Mouse (Mus musculus) ovary, postnatal 36 days (tissue): ENCODE measurements around the gene Haus6.

ENCODE experiments used
- DNase-seq: peaks from one replicate; pipeline ENCODE4 v3.0.0; 2022; ENCODE audit warnings: low spot score, mixed read lengths

The Haus6 gene

DNA sequence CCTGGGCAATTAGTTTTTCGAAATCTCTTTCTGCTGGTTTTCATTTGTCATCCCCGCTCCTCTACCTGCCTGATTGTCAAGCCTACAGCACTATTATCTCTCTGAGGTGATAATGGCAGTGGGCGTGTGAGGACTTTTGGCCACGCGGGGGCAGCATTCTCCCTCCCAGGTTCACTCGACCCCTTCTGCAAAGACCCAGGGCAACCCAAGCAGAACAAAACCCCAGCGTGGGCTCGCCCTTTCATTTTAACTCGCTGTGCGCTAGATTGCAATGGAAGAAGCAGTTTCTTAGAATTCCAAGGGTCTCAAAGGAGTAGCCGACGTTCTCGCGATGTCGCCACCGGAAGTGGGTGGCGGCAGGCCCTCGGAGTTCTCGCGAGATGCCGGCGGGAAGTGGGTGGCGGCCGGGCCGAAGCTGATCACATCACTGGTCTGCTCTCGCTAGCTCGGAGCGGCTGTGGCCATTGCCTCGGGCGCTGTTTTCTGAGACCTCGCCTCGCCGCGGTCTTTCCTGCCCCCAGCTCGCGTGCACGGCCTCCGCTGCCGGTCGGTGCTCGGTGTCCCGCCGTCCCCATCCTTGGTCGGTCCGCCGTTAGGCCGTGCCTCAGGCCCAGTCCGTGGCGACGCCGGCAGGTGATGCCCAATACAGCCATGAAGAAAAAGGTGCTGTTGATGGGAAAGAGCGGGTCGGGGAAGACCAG, 36.4 kb downstream of the Haus6 start, which contains the start of gene Rraga:
Gene Rraga, plus strand, starts transcription at position 386 of the 701 bp plus-strand sequence.
- DNase-seq = peak; percentile 96

DNA sequence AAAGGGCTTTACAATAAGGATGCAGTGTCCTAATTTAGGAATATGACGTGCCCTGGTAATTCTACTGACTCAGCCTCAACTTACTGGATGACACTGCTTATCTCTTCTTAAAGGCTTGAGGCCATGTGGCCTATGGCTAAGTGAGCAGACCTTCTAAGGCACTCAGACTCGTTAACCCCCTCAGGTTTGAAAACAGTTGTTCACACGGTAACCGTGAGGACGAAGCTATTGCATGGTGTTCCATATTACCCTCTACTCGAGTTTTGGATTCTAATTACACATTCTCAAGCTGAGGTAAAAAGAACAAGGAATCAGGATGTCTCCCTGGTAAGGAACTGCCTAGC, 36.9 kb downstream of the Haus6 start:
- no peak for DNase-seq

DNA sequence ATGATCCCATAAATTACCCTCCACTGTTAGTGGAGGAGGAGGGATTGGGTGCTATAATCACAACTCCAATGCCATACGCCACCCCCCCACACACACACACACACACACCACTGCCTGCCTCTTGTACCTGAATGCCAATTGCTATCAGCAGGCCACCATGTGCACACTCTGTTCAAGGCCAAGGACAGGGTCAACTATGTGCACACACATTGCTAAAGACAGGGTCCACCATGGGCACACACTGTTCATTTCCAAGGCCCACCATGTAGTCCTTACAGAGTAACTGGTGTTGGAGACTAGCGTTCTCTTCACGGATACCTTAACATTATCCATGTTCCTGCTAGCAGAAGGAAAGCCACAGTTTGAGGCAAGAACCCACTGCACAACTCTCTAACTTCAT, 50.8 kb downstream of the Haus6 start:
- DNase-seq = no peak

DNA sequence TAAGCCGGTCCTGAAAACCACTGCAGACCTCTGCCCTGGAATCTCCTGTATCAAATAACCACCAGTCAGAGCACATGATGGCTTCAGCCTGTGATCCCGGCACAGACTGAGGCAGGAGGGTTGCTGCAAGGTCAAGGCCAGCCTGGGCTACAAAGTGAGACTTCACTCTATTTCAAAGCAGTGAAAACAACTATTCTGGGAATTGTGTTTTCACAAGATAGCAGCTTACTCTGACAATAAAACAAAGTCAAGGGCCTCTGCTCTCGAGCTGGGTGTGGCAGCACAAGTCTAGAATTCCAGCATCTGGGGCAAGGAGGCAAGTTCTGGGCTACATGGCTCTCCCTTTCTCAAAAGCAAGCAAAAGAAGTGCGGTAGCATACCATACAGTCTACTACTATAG, 52.8 kb downstream of the Haus6 start:
- no peak for DNase-seq

DNA sequence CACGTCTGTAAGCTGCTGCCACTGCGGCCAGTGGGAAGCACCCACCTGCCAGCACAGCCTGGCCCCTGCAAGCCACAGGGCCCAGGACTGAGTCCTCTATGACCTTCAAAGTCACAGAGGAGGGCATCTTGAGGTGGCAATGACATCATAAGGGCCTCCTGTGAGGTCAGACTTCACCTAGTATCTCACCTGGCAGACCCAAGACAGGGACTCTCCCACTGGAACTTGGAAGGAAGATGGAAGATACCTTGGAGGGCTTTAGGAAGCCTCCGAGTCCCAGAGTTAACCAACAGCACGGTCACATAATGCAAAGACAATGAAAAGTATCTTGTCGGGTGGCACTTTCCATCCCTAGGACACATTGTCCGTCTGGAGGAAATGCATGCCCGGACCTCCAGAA, 53.6 kb downstream of the Haus6 start, which contains the start of gene Saxo1:
Gene Saxo1, minus strand, starts transcription at position 101 of the 400 bp plus-strand sequence.
- no peak for DNase-seq

DNA sequence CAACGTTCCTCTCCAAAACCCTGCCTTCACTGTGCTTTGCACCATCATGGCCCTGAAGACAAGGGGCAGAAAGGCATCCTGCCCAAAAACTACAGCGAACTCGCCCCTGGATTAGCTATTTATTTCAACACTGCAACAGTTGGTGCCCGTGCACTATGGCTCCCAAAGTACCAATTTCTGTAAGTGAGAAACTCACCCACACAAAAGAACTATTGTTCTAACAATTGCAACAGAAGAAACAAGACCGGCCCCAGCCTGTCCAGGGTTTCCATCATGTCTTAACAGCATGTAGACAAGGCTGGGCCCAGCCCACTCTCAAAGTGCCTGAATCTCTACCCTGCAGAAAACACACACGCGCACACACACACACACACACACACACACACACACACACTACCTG, 54.5 kb downstream of the Haus6 start:
- DNase-seq = no peak

DNA sequence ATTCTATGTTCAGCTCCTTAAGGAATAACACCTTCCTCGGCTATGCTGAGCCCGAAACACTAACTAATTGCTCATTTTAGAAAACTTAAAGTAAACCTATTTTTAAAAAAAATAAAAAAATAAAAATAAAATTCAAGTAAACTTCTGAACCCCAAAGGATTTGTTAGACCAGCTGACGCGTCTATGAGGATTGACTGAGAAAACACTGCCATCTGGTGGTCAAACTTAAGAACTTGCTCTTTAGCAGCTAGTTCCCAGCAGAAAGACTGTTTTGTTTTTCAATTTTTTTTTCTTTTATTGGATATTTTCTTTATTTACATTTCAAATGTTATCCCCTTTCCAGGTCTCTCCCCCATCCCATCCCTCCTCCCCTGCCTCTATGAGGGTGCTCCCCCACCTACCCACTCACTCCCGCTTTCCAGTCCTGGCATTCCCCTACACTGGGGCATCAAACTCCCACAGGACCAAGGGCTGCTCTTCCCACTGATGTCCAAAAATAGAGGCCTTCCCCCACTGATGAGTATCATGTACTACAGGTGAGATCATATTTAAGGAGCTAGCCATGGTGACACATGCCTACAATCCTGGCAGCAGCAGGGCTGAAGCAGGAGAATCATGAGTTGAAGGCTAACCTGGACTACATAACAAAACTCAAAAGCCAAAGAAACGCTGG, 56.7 kb downstream of the Haus6 start:
- DNase-seq = no peak

DNA sequence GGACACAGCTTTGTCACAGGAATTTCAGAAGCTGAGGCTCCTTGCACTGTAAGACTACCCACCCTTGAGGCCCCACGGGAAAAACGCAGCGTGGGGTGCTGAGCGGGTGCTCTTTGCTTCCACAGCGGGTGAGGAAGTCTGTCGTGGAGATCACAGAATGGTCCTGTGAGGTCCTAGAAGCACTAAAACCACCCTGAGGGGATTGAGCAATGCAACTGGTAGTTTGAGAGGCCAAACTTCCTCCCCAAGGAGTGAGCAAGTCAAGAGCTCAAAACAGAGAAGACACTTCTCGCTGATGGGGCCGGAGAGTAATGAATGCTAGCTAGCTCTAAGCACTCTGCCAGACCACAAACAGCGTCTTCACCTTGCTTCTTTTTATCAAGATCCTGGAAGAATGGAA, 63.5 kb downstream of the Haus6 start:
- DNase-seq = no peak

DNA sequence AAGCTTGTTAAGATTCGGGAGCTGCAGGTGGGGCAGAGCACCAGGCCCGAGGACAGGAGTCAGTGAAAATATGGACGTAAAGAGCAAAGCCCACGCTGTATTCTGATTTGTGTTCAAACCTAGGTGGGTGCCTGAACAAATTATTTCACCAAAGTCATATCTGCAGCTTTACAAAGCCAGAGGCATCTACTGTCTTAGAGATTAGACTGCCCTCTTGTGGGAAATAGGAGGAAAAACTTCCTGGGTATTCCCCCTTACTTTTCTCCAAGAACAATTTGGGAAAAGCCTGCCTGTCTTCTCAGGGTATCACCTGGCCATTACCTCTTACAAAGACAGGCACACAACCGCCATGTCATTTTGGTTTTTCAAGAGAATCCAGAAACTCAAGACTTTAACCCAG, 66.2 kb downstream of the Haus6 start:
- no peak for DNase-seq

DNA sequence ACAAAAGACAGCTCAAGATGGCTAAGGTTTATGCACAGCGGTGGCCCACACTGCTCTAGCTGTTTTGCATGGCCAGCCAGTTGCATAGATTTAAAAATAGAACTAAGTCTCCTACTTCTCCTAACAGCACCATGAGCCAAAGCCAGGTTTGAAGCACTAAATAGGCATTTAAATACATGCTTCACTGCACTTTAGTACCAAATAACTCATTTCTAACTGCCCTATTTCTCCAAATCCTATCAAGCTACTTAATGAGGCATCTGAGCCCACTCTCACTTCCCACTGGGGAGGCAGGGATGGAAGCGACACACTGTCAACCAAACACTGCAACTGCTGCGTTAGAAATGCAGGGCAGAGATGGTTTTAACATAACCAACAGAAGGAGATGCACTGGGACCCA, 67.9 kb downstream of the Haus6 start:
- DNase-seq = no peak

DNA sequence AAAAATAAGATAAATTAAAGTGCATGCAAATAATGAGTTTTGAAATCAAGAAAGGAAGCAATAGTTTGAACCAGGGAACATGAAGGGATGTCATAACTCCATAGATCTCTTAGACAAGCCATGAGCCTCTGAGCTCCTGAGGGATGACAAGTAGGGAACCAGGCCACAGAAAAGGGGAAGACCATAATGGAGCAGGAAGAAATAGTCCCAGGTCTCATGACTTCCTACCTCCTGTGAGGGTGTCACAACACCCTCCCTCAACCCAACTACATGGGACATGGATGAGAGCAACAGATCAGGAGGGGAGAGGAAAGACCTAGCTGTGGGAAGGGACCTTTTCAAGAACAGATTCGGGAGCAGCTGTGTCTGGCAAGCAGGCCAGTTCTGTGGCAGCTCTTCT, 70.3 kb downstream of the Haus6 start:
- DNase-seq = no peak

DNA sequence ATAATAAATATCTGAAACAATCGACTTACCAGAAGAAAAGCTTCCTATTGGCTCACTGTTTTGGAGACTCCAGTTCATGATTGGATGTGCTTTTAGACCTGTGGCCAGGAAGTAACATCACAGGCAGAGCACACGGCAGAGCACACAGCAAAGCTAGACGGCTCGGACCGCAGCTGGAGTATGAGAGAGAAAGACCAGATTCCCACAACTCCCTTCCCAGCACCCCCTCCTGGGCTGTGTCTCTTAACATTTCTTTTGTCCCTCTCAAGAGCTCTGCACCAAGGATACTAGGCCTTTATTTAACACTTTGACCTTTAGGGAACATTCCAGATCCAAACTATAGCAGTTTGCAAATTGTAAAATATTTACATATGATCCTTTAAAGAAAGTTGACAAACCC, 72.9 kb downstream of the Haus6 start:
- DNase-seq = no peak

DNA sequence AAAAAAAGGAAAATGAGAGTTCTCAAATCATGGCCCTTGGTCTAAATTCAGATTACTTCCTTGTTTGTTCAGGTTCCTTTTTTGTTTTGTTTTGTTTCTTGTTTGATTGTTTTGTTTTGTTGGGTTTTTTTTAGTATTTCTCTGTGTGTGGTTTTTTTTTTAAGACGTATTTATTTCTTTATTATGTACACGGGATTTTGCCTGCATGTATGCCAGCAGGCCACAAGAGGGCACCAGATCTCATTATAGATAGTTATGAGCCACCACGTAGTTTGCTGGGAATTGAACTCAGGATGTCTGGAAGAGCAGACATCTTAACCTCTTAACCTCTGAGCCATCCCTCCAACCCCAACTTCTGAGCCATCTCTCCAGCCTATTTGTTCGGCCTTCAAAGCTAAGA, 73.9 kb downstream of the Haus6 start:
- DNase-seq = no peak

DNA sequence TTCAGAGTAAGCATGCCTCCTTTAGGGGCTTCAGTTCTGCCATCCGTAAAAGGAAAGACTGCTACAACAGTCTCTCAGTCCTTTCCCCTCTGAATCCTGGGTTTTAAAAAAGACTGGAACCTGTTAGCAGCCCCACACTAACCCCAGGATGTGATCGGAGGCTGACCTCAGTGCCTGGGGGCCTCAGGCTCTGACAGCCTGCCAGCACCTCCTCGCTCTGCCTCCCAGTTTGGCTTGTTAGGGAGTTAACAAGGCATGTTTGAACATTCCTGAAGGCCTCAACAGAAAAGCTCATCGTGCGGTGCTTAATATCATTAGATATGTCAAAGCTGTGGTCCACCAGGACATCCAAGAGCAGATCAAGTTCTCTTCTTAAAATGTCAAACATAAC, 77.8 kb downstream of the Haus6 start:
- no peak for DNase-seq

DNA sequence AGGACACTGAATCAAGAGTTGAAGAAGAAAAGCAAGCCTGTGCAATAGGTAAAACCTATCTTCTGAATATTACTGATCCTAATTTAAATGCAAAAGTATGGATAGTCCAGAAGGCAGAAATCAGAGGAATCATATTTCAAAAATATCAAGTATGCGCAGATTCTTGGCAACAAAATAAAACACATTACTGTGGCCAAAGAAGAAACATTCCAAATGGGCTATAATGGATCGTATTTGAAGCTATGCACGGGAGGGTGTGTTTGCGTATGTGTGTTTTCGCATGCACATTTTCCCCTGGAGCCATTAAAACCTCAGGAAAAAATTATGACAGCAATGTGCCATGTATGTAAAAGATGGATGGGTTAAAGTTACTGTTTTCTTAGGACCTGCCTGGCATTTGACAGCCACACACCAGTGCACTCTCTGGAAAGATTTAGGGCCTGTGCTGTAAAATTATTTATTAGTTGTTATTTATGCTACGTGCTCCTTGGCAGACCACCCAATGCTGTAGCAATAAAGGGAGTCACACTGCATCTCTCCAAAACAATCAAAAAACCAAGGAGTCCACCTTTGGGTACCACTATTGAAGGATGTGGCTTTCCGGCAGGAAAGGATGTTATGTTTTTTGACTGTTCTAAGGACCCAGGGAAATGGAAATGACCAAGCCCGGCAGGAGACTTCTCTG, 78.3 kb downstream of the Haus6 start:
- no peak for DNase-seq

DNA sequence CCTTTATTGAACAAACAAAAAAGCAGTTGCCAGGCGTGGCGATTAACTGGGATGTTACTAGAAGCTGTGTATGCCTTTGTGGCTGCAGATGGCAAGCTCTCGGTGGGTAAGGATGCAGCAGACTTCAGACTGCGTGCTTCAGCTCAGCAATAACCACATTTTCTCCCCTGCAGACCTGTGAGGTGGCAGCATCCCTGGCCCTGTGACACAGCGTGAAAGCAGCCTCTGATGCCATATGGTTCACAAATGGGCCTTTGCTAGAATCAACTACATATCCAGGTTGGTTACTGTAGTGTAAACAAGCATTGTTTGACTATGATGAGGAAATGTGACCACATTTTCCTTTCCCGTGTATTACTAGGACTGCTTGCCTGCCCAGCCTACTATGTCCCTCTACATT, 82.7 kb downstream of the Haus6 start:
- no peak for DNase-seq
